Mouse (Mus musculus) spleen, adult 2 months (tissue): Measurements from ENCODE around the gene Shc1.
"Not testable (repeated sequence)": the region's sequence is repeated elsewhere in the genome, so short reads cannot be mapped to it uniquely, and the experiment has no call there.

Experiments used
- CTCF ChIP-seq: fragments of 200-500 bp; IDR thresholded peaks from 2 replicates; pipeline ENCODE4 v1.5.1; 2011; ENCODE audit warnings: mild to moderate bottlenecking, inconsistent platforms; ENCODE audit not compliant: insufficient read depth, insufficient read length, insufficient replicate concordance; ENCODE audit errors: extremely low read depth
- POLR2A ChIP-seq: fragments of 200-500 bp; IDR thresholded peaks from 2 replicates; pipeline ENCODE4 v1.6.1; 2011; ENCODE audit warnings: low read depth, low read length, inconsistent platforms

GRCm38 (mm10) chr3:89429021-89429420 lies 10.8 kb downstream of the Shc1 start:
- TF ChIP-seq POLR2A, CTCF: not testable (repeated sequence)
